Mouse (Mus musculus): Measurements from ENCODE around the gene Tdg. TPM values are rescaled to one million over a fixed set of nuclear protein-coding genes. Genes with fewer than 3 reads are reported as not detected.

Tdg gene
- polyA plus RNA-seq, 1 experiment from 2014 or later = 219 TPM

- 92% methylated on average over 3 of the region's 3 CpGs for WGBS
Measured at GRCm38 (mm10) chr10:82654581-82654980, 25.0 kb downstream of the Tdg start.

GRCm38 (mm10) chr10:82661820-82662219, 32.2 kb downstream of the Tdg start:
- 83% methylated on average over 8 of the region's 8 CpGs for WGBS

More at GRCm38 (mm10) chr10:82654581-82654980, 25.0 kb downstream of the Tdg start:
- no peak for ATAC-seq
- Histone ChIP-seq H3K9ac (replicated peaks; ENCODE audit: low read depth, low read length) (no peak overlapping the region), H3K27me3 (replicated peaks; ENCODE audit: control insufficient read depth, insufficient read depth, low read length) (no peaks in the 10 kb centered on the region), H3K27ac (ENCODE audit: low read length) (no peak overlapping the region), H3K36me3 (ENCODE audit: control insufficient read depth, insufficient read depth) (peaks cover 9% of the 10 kb centered on the region), H3K4me1 (replicated peaks; ENCODE audit: control insufficient read depth, insufficient read depth, low read length) (no peaks in the 10 kb centered on the region), H3K4me2 (ENCODE audit: low read length) (no peak overlapping the region), H3K9me3 (ENCODE audit: control insufficient read depth, low read length) (no peaks in the 10 kb centered on the region), H3K4me3 (replicated peaks; ENCODE audit: low read length) (no peak overlapping the region)

GRCm38 (mm10) chr10:82662267-82662990, 32.8 kb downstream of the Tdg start:
- Histone ChIP-seq H3K4me2 (ENCODE audit: low read length) (peak overlapping the region; percentile 22; the same call in 1 of the 2 replicates), H3K9ac (replicated peaks; ENCODE audit: low read depth, low read length) (no peak overlapping the region), H3K27me3 (replicated peaks; ENCODE audit: control insufficient read depth, insufficient read depth, low read length) (no peaks in the 10 kb centered on the region), H3K4me1 (replicated peaks; ENCODE audit: control insufficient read depth, insufficient read depth, low read length) (peaks cover 14% of the 10 kb centered on the region), H3K27ac (ENCODE audit: low read length) (peak overlapping the region; percentile 91), H3K9me3 (ENCODE audit: control insufficient read depth, low read length) (no peaks in the 10 kb centered on the region), H3K4me3 (replicated peaks; ENCODE audit: low read length) (no peak overlapping the region), H3K36me3 (ENCODE audit: control insufficient read depth, insufficient read depth) (no peaks in the 10 kb centered on the region)
- peak; percentile 92 for ATAC-seq
- 51% methylated on average over 14 of the region's 14 CpGs for WGBS

More at GRCm38 (mm10) chr10:82661820-82662219, 32.2 kb downstream of the Tdg start:
- Histone ChIP-seq H3K4me3 (replicated peaks; ENCODE audit: low read length) (no peak overlapping the region), H3K9me3 (ENCODE audit: control insufficient read depth, low read length) (no peaks in the 10 kb centered on the region), H3K4me1 (replicated peaks; ENCODE audit: control insufficient read depth, insufficient read depth, low read length) (peaks cover 13% of the 10 kb centered on the region), H3K9ac (replicated peaks; ENCODE audit: low read depth, low read length) (no peak overlapping the region; the same call in 1 of the 2 replicates), H3K4me2 (ENCODE audit: low read length) (peak overlapping the region; percentile 22), H3K27ac (ENCODE audit: low read length) (peak overlapping the region; percentile 91), H3K36me3 (ENCODE audit: control insufficient read depth, insufficient read depth) (no peaks in the 10 kb centered on the region), H3K27me3 (replicated peaks; ENCODE audit: control insufficient read depth, insufficient read depth, low read length) (no peaks in the 10 kb centered on the region)
- no peak for ATAC-seq

- H3K27me3 ChIP-seq (replicated peaks; ENCODE audit: control insufficient read depth, insufficient read depth, low read length) = no peaks in the 10 kb centered on the region
- H3K4me2 ChIP-seq (ENCODE audit: low read length) = no peak overlapping the region
- no peak overlapping the region for H3K9ac ChIP-seq (replicated peaks; ENCODE audit: low read depth, low read length)
- H3K4me3 ChIP-seq (replicated peaks; ENCODE audit: low read length) = no peak overlapping the region
- H3K4me1 ChIP-seq (replicated peaks; ENCODE audit: control insufficient read depth, insufficient read depth, low read length) = peaks cover 14% of the 10 kb centered on the region
- H3K27ac ChIP-seq (ENCODE audit: low read length) = peak overlapping the region; percentile 91
- H3K9me3 ChIP-seq (ENCODE audit: control insufficient read depth, low read length) = no peaks in the 10 kb centered on the region
- WGBS = 88% methylated on average over 2 of the region's 2 CpGs
- H3K36me3 ChIP-seq (ENCODE audit: control insufficient read depth, insufficient read depth) = no peaks in the 10 kb centered on the region
- ATAC-seq = no peak
Measured at GRCm38 (mm10) chr10:82663289-82663688, 33.7 kb downstream of the Tdg start.

GRCm38 (mm10) chr10:82665951-82666350, 36.3 kb downstream of the Tdg start:
- Histone ChIP-seq H3K27me3 (replicated peaks; ENCODE audit: control insufficient read depth, insufficient read depth, low read length) (no peaks in the 10 kb centered on the region), H3K27ac (ENCODE audit: low read length) (no peak overlapping the region), H3K9ac (replicated peaks; ENCODE audit: low read depth, low read length) (no peak overlapping the region), H3K36me3 (ENCODE audit: control insufficient read depth, insufficient read depth) (no peaks in the 10 kb centered on the region), H3K9me3 (ENCODE audit: control insufficient read depth, low read length) (no peaks in the 10 kb centered on the region), H3K4me1 (replicated peaks; ENCODE audit: control insufficient read depth, insufficient read depth, low read length) (peaks cover 14% of the 10 kb centered on the region), H3K4me3 (replicated peaks; ENCODE audit: low read length) (no peak overlapping the region), H3K4me2 (ENCODE audit: low read length) (no peak overlapping the region)
- WGBS = 67% methylated on average over 3 of the region's 3 CpGs
- no peak for ATAC-seq

- peak; percentile 80 for ATAC-seq
- WGBS = 21% methylated on average over 22 of the region's 22 CpGs
- Histone ChIP-seq H3K4me3 (replicated peaks; ENCODE audit: low read length) (no peak overlapping the region), H3K4me1 (replicated peaks; ENCODE audit: control insufficient read depth, insufficient read depth, low read length) (peaks cover 9% of the 10 kb centered on the region), H3K27me3 (replicated peaks; ENCODE audit: control insufficient read depth, insufficient read depth, low read length) (no peaks in the 10 kb centered on the region), H3K4me2 (ENCODE audit: low read length) (peak overlapping the region; percentile 49), H3K9ac (replicated peaks; ENCODE audit: low read depth, low read length) (no peak overlapping the region), H3K27ac (ENCODE audit: low read length) (no peak overlapping the region), H3K9me3 (ENCODE audit: control insufficient read depth, low read length) (no peaks in the 10 kb centered on the region), H3K36me3 (ENCODE audit: control insufficient read depth, insufficient read depth) (no peaks in the 10 kb centered on the region)
Measured at GRCm38 (mm10) chr10:82666436-82667234, 37.0 kb downstream of the Tdg start.

- no peaks in the 10 kb centered on the region for H3K9me3 ChIP-seq (ENCODE audit: control insufficient read depth, low read length)
- no peaks in the 10 kb centered on the region for H3K36me3 ChIP-seq (ENCODE audit: control insufficient read depth, insufficient read depth)
- WGBS = 83% methylated on average over 6 of the region's 6 CpGs
- peaks cover 4% of the 10 kb centered on the region for H3K4me1 ChIP-seq (replicated peaks; ENCODE audit: control insufficient read depth, insufficient read depth, low read length)
- no peak for ATAC-seq
- H3K4me3 ChIP-seq (replicated peaks; ENCODE audit: low read length) = no peak overlapping the region
- H3K4me2 ChIP-seq (ENCODE audit: low read length) = no peak overlapping the region
- H3K9ac ChIP-seq (replicated peaks; ENCODE audit: low read depth, low read length) = no peak overlapping the region
- H3K27ac ChIP-seq (ENCODE audit: low read length) = no peak overlapping the region
- H3K27me3 ChIP-seq (replicated peaks; ENCODE audit: control insufficient read depth, insufficient read depth, low read length) = no peaks in the 10 kb centered on the region
Measured at GRCm38 (mm10) chr10:82670205-82670604, 40.6 kb downstream of the Tdg start.

- H3K27me3 ChIP-seq (replicated peaks; ENCODE audit: control insufficient read depth, insufficient read depth, low read length) = no peaks in the 10 kb centered on the region
- ATAC-seq = no peak
Measured at GRCm38 (mm10) chr10:82676949-82677348, 47.3 kb downstream of the Tdg start.

GRCm38 (mm10) chr10:82680769-82681168, 51.1 kb downstream of the Tdg start:
- no peak for ATAC-seq
- WGBS = 90% methylated on average over 5 of the region's 5 CpGs
- Histone ChIP-seq H3K27me3 (replicated peaks; ENCODE audit: control insufficient read depth, insufficient read depth, low read length) (no peaks in the 10 kb centered on the region), H3K27ac (ENCODE audit: low read length) (no peak overlapping the region), H3K9ac (replicated peaks; ENCODE audit: low read depth, low read length) (no peak overlapping the region), H3K4me2 (ENCODE audit: low read length) (no peak overlapping the region), H3K4me3 (replicated peaks; ENCODE audit: low read length) (no peak overlapping the region), H3K36me3 (ENCODE audit: control insufficient read depth, insufficient read depth) (no peaks in the 10 kb centered on the region), H3K9me3 (ENCODE audit: control insufficient read depth, low read length) (no peaks in the 10 kb centered on the region), H3K4me1 (replicated peaks; ENCODE audit: control insufficient read depth, insufficient read depth, low read length) (no peaks in the 10 kb centered on the region)

More at GRCm38 (mm10) chr10:82676949-82677348, 47.3 kb downstream of the Tdg start:
- 61% methylated on average over 6 of the region's 6 CpGs for WGBS
- H3K4me3 ChIP-seq (replicated peaks; ENCODE audit: low read length) = no peak overlapping the region
- no peaks in the 10 kb centered on the region for H3K4me1 ChIP-seq (replicated peaks; ENCODE audit: control insufficient read depth, insufficient read depth, low read length)
- H3K9ac ChIP-seq (replicated peaks; ENCODE audit: low read depth, low read length) = no peak overlapping the region
- no peak overlapping the region for H3K4me2 ChIP-seq (ENCODE audit: low read length)
- H3K27ac ChIP-seq (ENCODE audit: low read length) = no peak overlapping the region
- no peaks in the 10 kb centered on the region for H3K36me3 ChIP-seq (ENCODE audit: control insufficient read depth, insufficient read depth)
- no peaks in the 10 kb centered on the region for H3K9me3 ChIP-seq (ENCODE audit: control insufficient read depth, low read length)
